Mouse (Mus musculus) adrenal gland, postnatal 25 days (tissue): Measurements from ENCODE around the gene Gan. TPM values are rescaled to one million over a fixed set of nuclear protein-coding genes. Genes with fewer than 3 reads are reported as not detected.

Source experiments
- DNase-seq: peaks from one replicate; pipeline ENCODE4 v3.0.0; 2021; ENCODE audit warnings: mixed read lengths
- total RNA-seq: library from RNA; stranded (reverse); gene quantifications from 2 replicates; pipeline ENCODE4 v1.2.3, GENCODE M21; 2021

Gan gene
- total RNA-seq, 1 experiment from 2014 or later, result 13.3 TPM

DNA sequence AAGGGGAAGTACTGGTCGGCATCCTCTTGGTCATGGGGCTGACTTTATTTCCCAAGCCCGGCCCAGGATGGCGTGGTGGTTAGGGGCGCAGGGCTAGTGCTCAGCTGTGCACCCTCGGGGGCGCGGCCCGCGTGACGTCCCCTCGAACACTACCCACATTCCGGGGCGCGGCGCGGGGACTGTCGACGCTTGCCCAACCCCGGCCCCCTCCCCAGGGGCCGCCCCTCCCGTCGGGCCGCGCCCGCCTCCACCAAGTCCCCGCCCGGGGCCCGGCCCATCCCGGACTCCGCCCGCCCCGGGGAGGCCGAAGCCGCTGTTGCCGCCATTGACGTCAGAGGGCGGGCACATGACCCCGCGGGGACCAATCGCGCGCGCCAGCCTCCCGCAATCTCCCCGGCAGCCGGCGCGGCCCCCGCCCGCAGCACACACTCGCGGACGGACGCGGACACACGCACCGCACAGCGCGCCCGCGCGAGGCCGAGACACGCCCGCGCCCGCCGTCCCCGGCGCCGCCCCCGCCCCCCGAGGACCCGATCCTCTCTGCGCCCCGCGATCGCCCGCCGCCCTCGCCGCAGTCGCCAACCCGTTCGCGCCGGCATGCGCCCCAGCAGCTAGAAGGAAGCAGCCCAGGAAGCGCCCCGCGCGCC, 98.5 kb downstream of the Gan start:
- DNase-seq, result peak; percentile 97

DNA sequence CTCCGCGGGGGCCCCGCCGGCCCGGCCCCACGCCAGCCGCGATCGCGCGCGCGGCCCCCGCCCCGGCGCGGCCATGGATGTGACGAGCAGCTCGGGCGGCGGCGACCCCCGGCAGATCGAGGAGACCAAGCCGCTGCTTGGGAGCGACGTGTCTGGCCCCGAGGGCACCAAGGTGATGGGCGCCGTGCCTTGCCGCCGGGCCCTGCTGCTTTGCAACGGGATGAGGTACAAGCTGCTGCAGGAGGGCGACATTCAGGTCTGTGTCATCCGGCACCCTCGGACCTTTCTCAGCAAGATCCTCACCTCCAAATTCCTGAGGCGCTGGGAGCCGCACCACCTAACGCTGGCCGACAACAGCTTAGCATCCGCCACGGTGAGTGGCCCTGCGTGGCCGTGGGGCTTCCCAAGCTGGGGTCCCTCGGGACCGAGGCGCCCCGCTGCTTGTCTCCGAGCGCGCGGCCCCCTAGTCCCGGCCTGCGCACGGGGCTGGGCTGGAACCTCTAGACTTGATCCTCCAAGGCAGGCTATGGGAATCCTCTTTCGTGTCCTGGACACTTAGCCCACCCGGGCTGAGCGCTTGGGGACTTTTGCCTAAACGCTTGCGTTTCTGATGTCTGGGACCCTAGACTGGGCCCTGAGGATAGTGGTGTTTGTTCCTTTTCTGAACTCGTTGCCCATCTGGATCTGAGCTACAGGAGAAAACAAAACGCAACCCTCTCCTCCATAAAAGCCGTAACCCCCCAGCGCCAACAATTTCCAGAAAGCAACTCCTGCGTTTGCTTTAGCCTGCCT, 99.3 kb downstream of the Gan start, which contains the start of gene Cmip:
Gene Cmip, plus strand, starts transcription at position 36 of the 792 bp plus-strand sequence.
- peak; percentile 41 for DNase-seq

DNA sequence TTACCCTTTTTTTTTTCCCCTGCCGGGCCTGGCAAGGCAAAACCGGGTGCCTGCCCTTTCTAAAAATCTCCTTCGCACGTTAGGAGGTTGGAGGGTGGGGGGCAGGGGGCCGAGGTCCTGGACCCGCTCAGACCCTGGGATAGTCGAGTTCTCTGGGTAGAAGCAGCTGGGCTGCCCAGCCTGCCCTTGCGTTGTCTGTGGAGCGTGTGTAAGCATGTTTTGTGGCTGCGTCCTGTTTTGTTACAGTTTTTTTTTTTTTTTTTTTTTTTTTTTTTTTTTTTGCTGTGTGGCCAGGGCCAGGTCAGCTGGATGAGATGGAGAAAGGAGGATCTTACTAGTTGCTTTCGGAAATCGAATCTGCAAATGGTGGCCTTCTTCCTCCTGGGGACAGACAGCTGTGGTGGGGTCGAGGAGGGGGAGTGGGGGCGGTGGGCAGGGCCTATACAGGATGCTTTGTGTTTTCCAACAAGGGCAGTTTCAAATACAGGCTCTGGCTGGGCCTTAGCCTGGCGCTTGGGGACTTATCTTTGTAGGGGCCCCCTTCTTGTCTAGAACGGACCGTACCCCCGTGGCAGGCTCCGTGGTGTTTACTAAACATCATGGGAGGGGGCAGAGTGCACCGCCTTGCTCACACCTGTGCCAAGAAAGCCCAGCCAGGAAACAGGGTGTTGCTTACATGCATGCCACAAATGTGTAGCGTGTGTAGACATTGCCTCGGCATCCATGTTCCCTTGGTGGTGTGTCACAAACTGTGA, 100.1 kb downstream of the Gan start:
- DNase-seq, result no peak

DNA sequence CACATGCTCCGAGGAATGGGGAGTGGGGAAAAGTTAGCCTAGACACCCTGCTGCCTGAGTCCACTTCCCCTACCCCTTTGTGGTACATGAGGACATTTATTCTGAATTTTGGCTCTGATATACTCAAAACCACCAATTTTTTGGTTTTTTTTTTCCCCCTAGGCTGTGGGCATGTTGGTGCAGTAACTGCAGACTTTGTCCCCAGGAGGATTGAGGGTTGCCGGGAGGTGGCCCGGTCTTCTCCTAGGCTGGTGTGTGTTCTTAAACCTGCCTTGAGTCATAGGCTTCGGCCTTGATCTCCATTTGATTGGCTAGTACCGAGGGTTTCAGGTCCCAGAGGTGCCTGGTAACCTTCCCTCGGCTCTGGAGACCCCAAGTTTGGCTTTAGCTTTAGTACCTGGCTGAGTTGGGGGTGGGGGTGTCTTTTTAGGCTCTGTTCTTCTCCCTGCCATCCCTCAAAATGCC, 100.7 kb downstream of the Gan start:
- DNase-seq, result no peak

DNA sequence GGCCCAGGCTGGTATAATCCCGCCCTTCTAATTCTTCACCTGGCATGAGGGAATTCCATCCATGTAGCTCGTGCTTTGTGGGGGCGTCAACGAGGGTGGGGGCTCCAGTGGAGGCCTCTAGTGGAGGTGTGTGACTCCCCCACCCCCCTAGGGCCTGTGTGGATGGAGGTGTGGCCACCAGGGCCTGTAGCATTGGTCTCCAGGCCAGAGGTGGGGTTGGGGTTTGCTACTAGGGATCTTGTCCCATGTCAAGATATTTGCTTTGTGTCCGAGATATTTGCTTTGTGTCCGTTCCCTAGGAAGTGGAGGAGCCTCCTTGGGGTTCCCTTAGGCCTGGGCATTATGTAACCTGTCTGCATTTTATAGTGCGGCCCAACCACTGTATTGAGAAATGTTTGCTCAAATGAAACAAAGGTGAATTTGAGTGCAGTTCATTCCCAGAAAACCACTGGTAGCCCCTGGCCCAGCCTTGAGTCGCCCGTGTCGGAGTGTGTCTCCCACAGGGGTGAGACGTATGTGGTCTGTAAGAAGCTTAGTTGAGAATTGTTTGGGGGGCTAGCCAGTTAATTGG, 101.6 kb downstream of the Gan start:
- DNase-seq, result no peak

DNA sequence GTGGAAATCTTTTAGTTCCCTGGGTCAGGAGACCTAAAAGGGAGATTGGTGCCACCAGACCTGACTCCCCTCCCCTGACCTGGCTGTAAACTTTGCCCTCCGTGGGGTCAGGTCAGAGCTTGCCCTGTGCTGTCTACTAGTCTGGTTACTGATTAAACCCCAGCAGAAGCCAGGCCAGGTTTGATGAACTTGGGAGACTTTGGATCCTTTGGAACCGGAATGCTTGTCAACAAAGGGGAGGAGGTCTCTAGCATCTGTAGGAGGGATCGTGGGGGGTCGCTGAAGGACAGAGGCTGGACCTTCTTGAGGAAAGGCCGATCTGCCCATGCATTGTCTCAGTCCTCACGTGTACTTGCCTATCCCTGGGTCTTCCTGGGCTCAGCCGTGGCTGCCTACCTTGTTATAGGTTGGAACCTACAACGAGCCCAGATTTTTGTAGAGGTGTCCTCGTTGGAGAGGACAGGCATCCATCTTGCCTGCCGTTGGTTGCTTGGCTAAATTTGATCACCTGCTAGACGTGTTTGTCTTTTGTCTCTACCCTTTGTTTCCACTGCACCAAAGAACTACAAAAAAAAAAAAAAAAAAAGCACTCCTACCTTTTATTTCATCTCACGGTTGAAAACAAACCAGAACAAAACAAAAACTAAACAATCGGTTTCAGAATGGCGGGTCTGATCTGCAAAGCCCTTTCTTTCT, 102.4 kb downstream of the Gan start:
- DNase-seq, result no peak

DNA sequence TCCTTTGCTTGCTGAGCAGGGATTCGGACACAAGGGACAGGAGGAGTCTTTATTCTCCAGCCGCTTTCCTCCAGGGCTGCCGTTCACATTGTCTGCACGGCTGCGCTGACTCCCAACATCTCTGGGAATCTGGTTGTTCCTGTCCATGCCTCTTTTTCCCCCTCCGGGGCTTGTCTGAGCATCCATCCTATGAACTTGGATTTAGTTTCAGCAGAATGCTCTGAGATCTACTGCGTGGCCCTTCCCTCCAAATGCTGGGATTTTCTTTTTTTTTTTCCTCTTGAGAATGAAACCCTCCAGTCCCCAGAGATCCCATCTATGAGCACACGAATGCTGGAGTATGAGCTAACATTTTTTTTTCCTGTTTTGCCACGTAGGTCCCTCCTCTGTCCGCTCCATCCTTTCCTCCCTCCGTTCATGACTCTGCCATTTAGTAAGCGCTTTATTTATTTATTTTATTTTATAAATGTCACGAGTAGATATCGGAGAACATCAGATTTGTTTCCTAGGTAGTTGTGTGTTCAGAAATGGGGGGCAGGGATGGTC, 103.1 kb downstream of the Gan start:
- DNase-seq, result no peak

DNA sequence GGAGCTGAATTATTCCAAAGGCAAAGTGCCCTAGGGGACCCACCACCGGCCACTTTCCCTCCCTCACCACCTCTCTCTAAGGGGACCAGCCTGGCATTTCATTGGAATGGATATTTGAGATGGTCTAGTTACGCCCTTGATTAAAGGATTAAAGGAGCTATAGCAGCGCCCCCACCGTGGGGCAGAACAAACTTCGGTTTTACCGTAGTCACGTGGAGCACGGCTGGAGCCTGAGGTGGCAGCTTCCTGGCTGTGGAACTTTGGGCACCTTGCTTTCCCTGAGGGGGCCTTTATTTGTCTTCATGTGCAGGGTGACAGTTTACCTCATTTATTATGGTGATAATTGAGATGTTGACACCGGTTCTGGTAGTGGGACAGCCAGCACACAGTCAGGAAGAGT, 103.8 kb downstream of the Gan start:
- DNase-seq, result no peak

DNA sequence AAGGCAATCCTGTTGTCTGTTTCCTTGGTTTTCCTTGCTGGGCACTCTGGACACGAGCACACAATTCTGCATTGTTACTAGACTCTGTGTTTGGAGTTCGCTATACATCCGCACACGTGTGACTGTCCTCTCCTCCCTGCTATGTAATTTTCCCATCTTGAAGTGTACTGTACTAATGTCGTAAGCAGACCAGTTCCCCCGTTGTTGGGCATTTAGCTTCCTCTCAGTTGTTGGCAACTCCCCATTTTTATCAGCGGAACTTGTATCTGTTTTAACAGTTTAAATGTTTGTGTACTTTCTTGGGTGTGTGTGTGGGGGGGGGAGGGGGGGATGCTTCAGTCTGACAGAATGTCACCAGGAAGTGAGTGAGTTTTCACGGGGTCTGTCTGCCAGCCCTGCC, 104.8 kb downstream of the Gan start:
- no peak for DNase-seq

DNA sequence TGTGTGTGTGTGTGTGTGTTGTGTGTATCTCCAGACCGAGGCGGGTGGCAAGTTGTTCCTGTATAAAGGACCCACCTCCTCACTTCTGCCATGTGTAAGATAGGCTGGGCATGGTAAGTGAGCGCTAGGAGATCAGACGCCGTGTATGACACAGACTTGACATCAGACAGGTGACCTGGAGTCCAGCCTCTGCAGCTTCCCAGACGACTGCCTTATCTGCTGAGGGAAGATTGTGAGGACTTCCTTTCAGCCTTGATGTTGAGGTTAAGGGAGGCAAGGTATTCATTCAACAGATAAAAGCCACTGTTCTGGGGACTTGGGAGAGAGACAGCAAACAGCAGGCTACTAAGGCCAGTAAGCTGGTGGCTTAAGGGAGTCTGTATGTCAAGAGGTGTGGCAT, 105.5 kb downstream of the Gan start:
- no peak for DNase-seq

DNA sequence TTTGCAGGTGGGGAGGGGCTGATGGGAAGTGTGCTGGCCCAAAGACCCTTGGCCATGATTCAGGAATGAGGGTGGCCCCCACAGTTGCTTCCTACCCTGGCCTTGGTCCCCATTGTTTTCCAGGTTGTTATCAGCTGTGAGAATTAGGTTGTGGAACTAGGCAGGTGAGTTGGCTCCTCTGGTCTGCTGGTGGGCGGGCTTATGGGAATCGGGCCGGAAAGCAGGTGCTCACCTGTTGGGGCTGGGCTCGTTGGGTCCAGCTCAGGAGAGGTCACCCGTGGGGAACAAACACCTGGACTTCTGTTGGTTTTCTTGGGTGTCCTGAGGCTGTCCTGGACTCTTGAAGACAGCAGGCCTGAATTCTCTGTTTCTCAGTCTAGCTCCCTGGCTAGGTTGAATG, 107.1 kb downstream of the Gan start:
- DNase-seq, result no peak

Other genes starting within 250 kb of the Gan start
- 50.7 and 55.5 TPM in 2 replicates for gene Cmc2, start 236.7 kb upstream of the Gan start, total RNA-seq
- gene Cenpn, start 236.4 kb upstream of the Gan start, total RNA-seq, result 7.4 and 9.6 TPM in 2 replicates
- 20.6 and 23.8 TPM in 2 replicates for gene Atmin, start 214.7 kb upstream of the Gan start, total RNA-seq
- 2.2 and 3.8 TPM in 2 replicates for gene 1700030J22Rik, start 179.2 kb upstream of the Gan start, total RNA-seq
- gene Gcsh, start 164.6 kb upstream of the Gan start, total RNA-seq, result 93.1 and 118 TPM in 2 replicates
- gene Pkd1l2, start 75.7 kb upstream of the Gan start, total RNA-seq, result 2.2 and 3.5 TPM in 2 replicates
- 0.55 TPM in 1 of 2 replicates, not detected in the other for gene Bco1, start 62.3 kb upstream of the Gan start, total RNA-seq
- 121 and 126 TPM in 2 replicates for gene Cmip, start 98.9 kb downstream of the Gan start, total RNA-seq